Mouse (Mus musculus): ENCODE results near the gene Slc22a19. TPM values are rescaled to one million over a fixed set of nuclear protein-coding genes. Genes with fewer than 3 reads are reported as not detected.
"Not testable (repeated sequence)": the region's sequence is repeated elsewhere in the genome, so short reads cannot be mapped to it uniquely, and the experiment has no call there.

Gene Slc22a19
- not detected for total RNA-seq (2021)
- long read RNA-seq, experiment 1: 0 reads
- long read RNA-seq, experiment 2: 0 reads

DNA sequence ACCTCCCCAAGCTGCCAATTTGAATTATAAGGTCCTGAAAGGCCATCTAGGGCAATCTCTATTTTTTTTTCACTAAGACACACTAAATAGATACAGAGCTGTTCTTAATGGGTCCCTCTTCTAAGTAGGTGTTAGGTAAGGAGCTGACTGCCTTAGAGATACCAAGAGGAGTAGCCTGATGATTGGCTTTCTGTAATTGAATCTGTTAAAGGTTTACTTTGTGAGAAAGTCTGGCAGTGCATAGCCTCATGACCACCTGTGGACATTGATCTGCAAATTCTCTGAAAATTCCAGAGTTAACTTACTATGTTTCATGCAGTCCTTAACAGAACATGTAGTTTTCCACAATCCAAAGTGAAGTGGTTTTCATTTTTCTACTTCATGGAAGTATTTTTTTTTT is at the start of gene Slc22a19:
TSS of gene Slc22a19 (minus strand) at position 163 of the 400 bp plus-strand sequence.
- DNase-seq (ENCODE audit: low spot score in 2 of 2): no peak

- DNase-seq (ENCODE audit: low spot score in 2 of 2): not testable (repeated sequence)
Observed at GRCm38 (mm10) chr19:7753371-7753770, 42.3 kb upstream of the Slc22a19 start.

- DNase-seq (ENCODE audit: low spot score in 2 of 2): peak in 1 of 2 experiments; percentile 21
Observed at GRCm38 (mm10) chr19:7729543-7729942, 18.4 kb upstream of the Slc22a19 start.

- DNase-seq (ENCODE audit: low spot score in 2 of 2): not testable (repeated sequence)
Observed at GRCm38 (mm10) chr19:7693104-7693503, 18.0 kb downstream of the Slc22a19 start.

GRCm38 (mm10) chr19:7691259-7691658 is 19.9 kb downstream of the Slc22a19 start:
- no peak for DNase-seq (ENCODE audit: low spot score in 2 of 2)

DNA sequence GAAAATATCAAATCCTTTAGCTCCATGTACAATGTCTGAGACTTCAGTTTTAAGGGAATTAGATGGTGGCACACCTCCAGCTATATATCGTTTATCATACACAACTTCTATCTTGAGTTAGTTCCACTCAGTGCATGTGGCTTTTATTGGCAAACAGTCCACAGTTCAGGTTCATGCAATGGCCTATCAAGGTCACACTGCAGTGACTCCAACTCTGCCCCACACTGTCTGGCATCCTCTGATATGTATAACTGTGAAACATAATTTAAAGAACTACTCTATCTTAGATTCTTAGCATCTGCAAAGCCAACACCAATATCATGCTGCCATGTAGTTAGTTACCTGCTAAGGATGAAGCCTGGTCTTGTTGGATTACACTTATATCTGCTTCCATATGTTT is 23.1 kb downstream of the Slc22a19 start:
- no peak for DNase-seq (ENCODE audit: low spot score in 2 of 2)

DNA sequence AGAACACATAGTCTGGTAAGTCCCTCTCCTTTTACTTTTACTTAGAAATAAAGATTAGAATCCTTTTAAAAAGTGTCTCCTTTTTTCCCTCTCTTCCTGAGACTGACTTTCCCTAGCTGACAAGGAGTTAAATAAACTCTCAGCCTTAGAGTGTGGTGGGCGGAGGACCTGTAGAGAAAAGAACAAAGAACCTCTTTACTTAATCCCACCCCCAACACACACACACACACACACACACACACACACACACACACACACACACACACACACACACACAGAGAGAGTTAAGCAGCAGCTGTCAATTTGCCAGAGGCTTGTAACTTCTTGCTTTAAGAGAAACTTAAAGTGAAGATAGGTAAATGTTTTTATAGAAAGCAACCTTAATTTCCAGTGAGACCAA is 39.1 kb downstream of the Slc22a19 start:
- DNase-seq (ENCODE audit: low spot score in 2 of 2): no peak

DNA sequence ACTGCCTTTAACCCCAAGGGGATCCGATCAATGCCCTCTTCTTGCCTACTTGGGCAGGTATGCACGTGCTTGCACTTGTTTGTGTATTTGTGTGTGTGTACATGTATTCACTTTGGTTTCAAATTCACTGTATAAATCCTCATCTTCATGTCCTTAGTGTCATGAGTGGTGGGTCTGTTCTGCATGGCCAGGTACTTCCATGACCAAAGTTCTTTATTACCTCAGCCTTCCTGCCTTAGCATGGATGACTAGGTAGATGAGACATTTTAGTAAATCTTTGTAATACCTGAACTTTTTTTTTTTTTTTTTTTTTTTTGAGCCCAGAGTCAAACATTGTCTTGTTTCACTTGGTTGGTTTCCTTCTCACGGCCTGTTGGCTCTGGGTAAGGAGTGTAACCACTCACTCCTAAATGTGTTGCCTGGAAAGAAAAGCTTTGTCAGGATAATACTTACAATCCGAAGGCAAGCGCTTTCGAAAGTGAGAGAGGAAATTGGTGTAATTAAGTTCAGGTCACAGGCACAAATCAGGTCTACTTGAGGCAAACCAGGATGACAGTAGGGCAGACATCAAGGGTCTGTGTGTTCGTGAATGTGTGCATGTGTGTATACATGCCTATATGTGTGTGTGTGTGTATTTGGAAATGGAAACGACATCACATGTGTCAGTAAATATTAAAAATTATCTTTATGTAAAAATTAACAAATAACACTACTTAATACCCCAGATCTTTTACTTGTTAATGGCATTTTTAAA is 62.0 kb downstream of the Slc22a19 start:
- no peak for DNase-seq (ENCODE audit: low spot score in 2 of 2)

- no peak for DNase-seq (ENCODE audit: low spot score in 2 of 2)
Observed at GRCm38 (mm10) chr19:7633786-7634185, 77.3 kb downstream of the Slc22a19 start.

DNA sequence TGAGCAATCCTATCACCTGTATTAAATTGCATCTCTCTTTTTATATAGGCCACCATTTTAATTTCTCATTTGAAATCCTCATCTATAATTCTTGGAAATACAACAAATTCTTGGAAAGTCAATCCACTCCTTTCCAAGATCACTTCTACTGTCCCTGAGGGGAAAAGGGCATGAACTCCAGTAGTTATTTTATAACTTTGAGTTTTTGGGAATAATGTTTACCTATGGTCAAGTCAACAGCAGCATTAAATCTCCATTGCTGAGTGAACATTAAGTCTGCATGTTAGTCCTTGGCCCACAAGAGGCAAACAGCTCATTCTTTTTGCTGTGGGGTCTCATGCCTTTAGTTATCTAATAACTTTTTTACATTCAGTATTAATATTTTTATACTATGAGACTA is 78.1 kb downstream of the Slc22a19 start:
- no peak for DNase-seq (ENCODE audit: low spot score in 2 of 2)

Other genes starting within 250 kb of the Slc22a19 start
- gene Rtn3, start 228.0 kb downstream of the Slc22a19 start, total RNA-seq (2021): 100 to 1,000 TPM; 137 to 151 TPM
- gene Atl3, start 217.3 kb downstream of the Slc22a19 start, total RNA-seq (2021): 100 to 1,000 TPM in 1 of 2 experiments, 10 to 100 TPM in 1; 84.3 to 121 TPM
- gene Pla2g16, start 153.9 kb downstream of the Slc22a19 start, total RNA-seq (2021): 100 to 1,000 TPM in 1 of 2 experiments, 10 to 100 TPM in 1; 60.4 to 132 TPM
- gene Lgals12, start 104.1 kb downstream of the Slc22a19 start, total RNA-seq (2021): 10 to 100 TPM; 18.9 to 67.5 TPM
- gene Hrasls5, start 98.8 kb downstream of the Slc22a19 start, total RNA-seq (2021): under 1 TPM; 0.30 to 0.77 TPM
- gene Slc22a26, start 91.4 kb upstream of the Slc22a19 start, total RNA-seq (2021): under 1 TPM in 1 of 2 experiments, not detected in 1; 0.10 TPM